Mouse (Mus musculus) brain, embryonic 14.5 days (tissue): Measurements from ENCODE around the gene Zscan12. TPM values are rescaled to one million over a fixed set of nuclear protein-coding genes. Genes with fewer than 3 reads are reported as not detected.

Experiments used
- DNase-seq: peaks from one replicate; pipeline ENCODE4 v3.0.0-alpha.2; 2011; ENCODE audit warnings: low read depth
- CTCF ChIP-seq: fragments of 200-500 bp; IDR thresholded peaks from 2 replicates; pipeline ENCODE4 v1.5.1; 2012; ENCODE audit warnings: inconsistent platforms, mild to moderate bottlenecking, moderate library complexity, borderline replicate concordance; ENCODE audit not compliant: insufficient read depth, insufficient read length; ENCODE audit errors: extremely low read depth
- POLR2A ChIP-seq: fragments of 200-500 bp; IDR thresholded peaks from 2 replicates; pipeline ENCODE4 v1.6.1; 2012; ENCODE audit warnings: mild to moderate bottlenecking, inconsistent platforms, borderline replicate concordance; ENCODE audit not compliant: poor library complexity, insufficient read depth, insufficient read length, severe bottlenecking; ENCODE audit errors: extremely low read depth
- polyA plus RNA-seq: library from polyadenylated mRNA; depleted of rRNA; stranded (reverse); fragments of >200 nt; gene quantifications from 2 replicates; pipeline ENCODE4 v1.2.3, GENCODE M21; 2012; rRNA removed

The Zscan12 gene
- 9.5 and 10.2 TPM in 2 replicates for polyA plus RNA-seq

GRCm38 (mm10) chr13:21362621-21363248 is at the start of gene Zscan12:
Zscan12 (plus strand) TSS chr13:21362820.
- DNase-seq, result peak; percentile 98
- TF ChIP-seq CTCF (no peak), POLR2A (peak; percentile 83; the same call in 1 of the 2 replicates)

- DNase-seq, result no peak
- TF ChIP-seq POLR2A, result no peak
- TF ChIP-seq CTCF, result no peak
Observed at GRCm38 (mm10) chr13:21312854-21313253, 49.8 kb upstream of the Zscan12 start.

GRCm38 (mm10) chr13:21313903-21314302 is 48.7 kb upstream of the Zscan12 start:
- no peak for TF ChIP-seq POLR2A
- TF ChIP-seq CTCF, result no peak
- DNase-seq, result no peak

GRCm38 (mm10) chr13:21320262-21320661 is 42.4 kb upstream of the Zscan12 start:
- TF ChIP-seq CTCF (no peak), POLR2A (no peak)
- no peak for DNase-seq

- TF ChIP-seq POLR2A, result no peak
- TF ChIP-seq CTCF, result no peak
- peak; percentile 35 for DNase-seq
Observed at GRCm38 (mm10) chr13:21321890-21322494, 40.6 kb upstream of the Zscan12 start.

- TF ChIP-seq POLR2A, result no peak
- no peak for TF ChIP-seq CTCF
- DNase-seq, result peak; percentile 66
Observed at GRCm38 (mm10) chr13:21322509-21323375, 39.9 kb upstream of the Zscan12 start.

GRCm38 (mm10) chr13:21323405-21323804 is 39.2 kb upstream of the Zscan12 start:
- DNase-seq, result no peak
- TF ChIP-seq CTCF (no peak), POLR2A (no peak)

GRCm38 (mm10) chr13:21326191-21326590 is 36.4 kb upstream of the Zscan12 start:
- DNase-seq, result peak; percentile 45

GRCm38 (mm10) chr13:21326657-21327211 is 35.9 kb upstream of the Zscan12 start:
- DNase-seq, result peak; percentile 91
- peak; percentile 91 for TF ChIP-seq CTCF
- no peak for TF ChIP-seq POLR2A

More at GRCm38 (mm10) chr13:21326191-21326590, 36.4 kb upstream of the Zscan12 start:
- TF ChIP-seq CTCF (peak; percentile 39; the same call in 1 of the 2 replicates), POLR2A (no peak)

GRCm38 (mm10) chr13:21327424-21327823 is 35.2 kb upstream of the Zscan12 start:
- peak; percentile 34 for DNase-seq
- no peak for TF ChIP-seq POLR2A
- TF ChIP-seq CTCF, result no peak

- DNase-seq, result no peak
- TF ChIP-seq POLR2A (no peak), CTCF (no peak)
Observed at GRCm38 (mm10) chr13:21346610-21347009, 16.0 kb upstream of the Zscan12 start, which contains the start of gene Olfr1367. Olfr1367 (plus strand) TSS chr13:21346910.
